Mouse (Mus musculus): Measurements from ENCODE around the gene Timm13.

GRCm38 (mm10) chr10:80856267-80856666 lies 44.5 kb downstream of the Timm13 start:
- TF ChIP-seq POLR2A (IDR thresholded peaks at IDR 0.05; ENCODE audit: low read depth, low read length) (no peak), CTCF (conservative IDR thresholded peaks at IDR 0.05; ENCODE audit: insufficient read depth, insufficient read length, low read depth, low read length) (0 out of 2 replicates have a peak, but pooled peaks have one; percentile 7)

All from kidney, adult 2 months (tissue).